Mouse (Mus musculus): ENCODE results near the gene Hsf5. TPM values are rescaled to one million over a fixed set of nuclear protein-coding genes. Genes with fewer than 3 reads are reported as not detected.

Gene Hsf5
- polyA plus RNA-seq, 1 experiment from 2014 or later, result 0.09 TPM

- Histone ChIP-seq H3K9me3 (replicated peaks) (no peaks in the 10 kb centered on the region), H3K27ac (no peak overlapping the region), H3K9ac (no peak overlapping the region), H3K4me2 (no peak overlapping the region), H3K36me3 (peaks cover 92% of the 10 kb centered on the region), H3K27me3 (no peaks in the 10 kb centered on the region), H3K4me3 (no peak overlapping the region), H3K4me1 (replicated peaks) (no peaks in the 10 kb centered on the region)
- ATAC-seq (replicated peaks; ENCODE audit: insufficient number of reproducible peaks, insufficient read depth, low FRiP score, low read depth), result no peak
- WGBS, result 81% methylated on average over 9 of the region's 9 CpGs
These were observed 5.4 kb upstream of the Hsf5 start for GRCm38 (mm10) chr11:87611547-87611946.

GRCm38 (mm10) chr11:87613972-87614371 is 3.0 kb upstream of the Hsf5 start:
- Histone ChIP-seq H3K36me3 (peaks cover 90% of the 10 kb centered on the region), H3K27me3 (no peaks in the 10 kb centered on the region), H3K4me2 (no peak overlapping the region), H3K9ac (no peak overlapping the region), H3K9me3 (replicated peaks) (no peaks in the 10 kb centered on the region), H3K4me1 (replicated peaks) (no peaks in the 10 kb centered on the region), H3K4me3 (no peak overlapping the region), H3K27ac (no peak overlapping the region)
- ATAC-seq (replicated peaks; ENCODE audit: insufficient number of reproducible peaks, insufficient read depth, low FRiP score, low read depth), result no peak
- WGBS, result 88% methylated on average over 7 of the region's 7 CpGs

GRCm38 (mm10) chr11:87615551-87615950 is 1.4 kb upstream of the Hsf5 start:
- Histone ChIP-seq H3K27me3 (no peaks in the 10 kb centered on the region), H3K9me3 (replicated peaks) (no peaks in the 10 kb centered on the region), H3K9ac (no peak overlapping the region), H3K27ac (no peak overlapping the region), H3K36me3 (peaks cover 77% of the 10 kb centered on the region), H3K4me3 (no peak overlapping the region), H3K4me2 (no peak overlapping the region), H3K4me1 (replicated peaks) (no peaks in the 10 kb centered on the region)
- WGBS, result 92% methylated on average over 5 of the region's 5 CpGs
- ATAC-seq (replicated peaks; ENCODE audit: insufficient number of reproducible peaks, insufficient read depth, low FRiP score, low read depth), result no peak

- Histone ChIP-seq H3K27ac (no peak overlapping the region), H3K27me3 (no peaks in the 10 kb centered on the region), H3K9me3 (replicated peaks) (no peaks in the 10 kb centered on the region), H3K4me1 (replicated peaks) (no peaks in the 10 kb centered on the region), H3K36me3 (peaks cover 73% of the 10 kb centered on the region), H3K4me3 (no peak overlapping the region), H3K9ac (no peak overlapping the region), H3K4me2 (no peak overlapping the region)
- no peak for ATAC-seq (replicated peaks; ENCODE audit: insufficient number of reproducible peaks, insufficient read depth, low FRiP score, low read depth)
- whole genome bisulfite sequencing, result 92% methylated on average over 2 of the region's 2 CpGs
These were observed 1.0 kb upstream of the Hsf5 start for GRCm38 (mm10) chr11:87615952-87616351.

- Histone ChIP-seq H3K4me1 (replicated peaks) (no peaks in the 10 kb centered on the region), H3K9me3 (replicated peaks) (no peaks in the 10 kb centered on the region), H3K27ac (no peak overlapping the region), H3K27me3 (no peaks in the 10 kb centered on the region), H3K4me3 (no peak overlapping the region), H3K4me2 (no peak overlapping the region), H3K36me3 (peaks cover 59% of the 10 kb centered on the region), H3K9ac (no peak overlapping the region)
- 94% methylated on average over 32 of the region's 32 CpGs for WGBS
- ATAC-seq (replicated peaks; ENCODE audit: insufficient number of reproducible peaks, insufficient read depth, low FRiP score, low read depth), result no peak
These were observed 642 bp downstream of the Hsf5 start for GRCm38 (mm10) chr11:87617606-87618005.

GRCm38 (mm10) chr11:87623160-87623559 is 6.2 kb downstream of the Hsf5 start:
- Histone ChIP-seq H3K4me3 (no peak overlapping the region), H3K27ac (no peak overlapping the region), H3K4me2 (no peak overlapping the region), H3K9ac (no peak overlapping the region), H3K4me1 (replicated peaks) (no peaks in the 10 kb centered on the region), H3K36me3 (peaks cover 23% of the 10 kb centered on the region; the same call in 1 of the 2 replicates), H3K9me3 (replicated peaks) (no peaks in the 10 kb centered on the region), H3K27me3 (no peaks in the 10 kb centered on the region)
- WGBS, result 72% methylated on average over 4 of the region's 4 CpGs
- ATAC-seq (replicated peaks; ENCODE audit: insufficient number of reproducible peaks, insufficient read depth, low FRiP score, low read depth), result no peak

GRCm38 (mm10) chr11:87629859-87630258 is 12.9 kb downstream of the Hsf5 start:
- no peak for ATAC-seq (replicated peaks; ENCODE audit: insufficient number of reproducible peaks, insufficient read depth, low FRiP score, low read depth)
- no peaks in the 10 kb centered on the region for H3K27me3 ChIP-seq
- H3K36me3 ChIP-seq, result no peaks in the 10 kb centered on the region
- H3K9me3 ChIP-seq (replicated peaks), result no peaks in the 10 kb centered on the region
- WGBS, result 20% methylated on average over 10 of the region's 10 CpGs
- H3K4me3 ChIP-seq, result no peak overlapping the region
- H3K27ac ChIP-seq, result no peak overlapping the region
- H3K9ac ChIP-seq, result no peak overlapping the region
- no peak overlapping the region for H3K4me2 ChIP-seq
- H3K4me1 ChIP-seq (replicated peaks), result 0 out of 2 replicates have a peak, but pooled peaks cover 3% of the 10 kb centered on the region

GRCm38 (mm10) chr11:87638793-87639192 is 21.8 kb downstream of the Hsf5 start:
- Histone ChIP-seq H3K9ac (peak overlapping the region; percentile 74), H3K27me3 (no peaks in the 10 kb centered on the region), H3K4me3 (peak overlapping the region; percentile 54), H3K9me3 (replicated peaks) (no peaks in the 10 kb centered on the region), H3K4me2 (peak overlapping the region; percentile 80), H3K4me1 (replicated peaks) (peaks cover 6% of the 10 kb centered on the region), H3K36me3 (no peaks in the 10 kb centered on the region), H3K27ac (peak overlapping the region; percentile 53)
- no peak for ATAC-seq (replicated peaks; ENCODE audit: insufficient number of reproducible peaks, insufficient read depth, low FRiP score, low read depth)
- whole genome bisulfite sequencing, result 29% methylated on average over 2 of the region's 2 CpGs

GRCm38 (mm10) chr11:87639206-87639605 is 22.2 kb downstream of the Hsf5 start:
- H3K4me3 ChIP-seq, result peak overlapping the region; percentile 54
- H3K36me3 ChIP-seq, result no peaks in the 10 kb centered on the region
- WGBS, result under 1% methylated on average over 29 of the region's 29 CpGs
- H3K9me3 ChIP-seq (replicated peaks), result no peaks in the 10 kb centered on the region
- H3K27ac ChIP-seq, result peak overlapping the region; percentile 53
- H3K4me2 ChIP-seq, result peak overlapping the region; percentile 80
- peaks cover 6% of the 10 kb centered on the region for H3K4me1 ChIP-seq (replicated peaks)
- ATAC-seq (replicated peaks; ENCODE audit: insufficient number of reproducible peaks, insufficient read depth, low FRiP score, low read depth), result peak; percentile 84
- peak overlapping the region; percentile 74 for H3K9ac ChIP-seq
- H3K27me3 ChIP-seq, result no peaks in the 10 kb centered on the region

GRCm38 (mm10) chr11:87642865-87643264 is 25.9 kb downstream of the Hsf5 start:
- Histone ChIP-seq H3K9me3 (replicated peaks) (no peaks in the 10 kb centered on the region), H3K4me2 (no peak overlapping the region), H3K4me3 (no peak overlapping the region), H3K27ac (no peak overlapping the region), H3K4me1 (replicated peaks) (peaks cover 6% of the 10 kb centered on the region), H3K9ac (no peak overlapping the region), H3K36me3 (no peaks in the 10 kb centered on the region), H3K27me3 (no peaks in the 10 kb centered on the region)
- ATAC-seq (replicated peaks; ENCODE audit: insufficient number of reproducible peaks, insufficient read depth, low FRiP score, low read depth), result no peak

- WGBS, result 72% methylated on average over 5 of the region's 5 CpGs
These were observed 37.7 kb downstream of the Hsf5 start for GRCm38 (mm10) chr11:87654693-87655092.

GRCm38 (mm10) chr11:87659216-87659615 is 42.3 kb downstream of the Hsf5 start:
- no peak for ATAC-seq (replicated peaks; ENCODE audit: insufficient number of reproducible peaks, insufficient read depth, low FRiP score, low read depth)
- H3K27ac ChIP-seq, result no peak overlapping the region
- WGBS, result 44% methylated on average over 7 of the region's 7 CpGs
- 0 out of 2 replicates have a peak, but pooled peaks cover 6% of the 10 kb centered on the region for H3K4me1 ChIP-seq (replicated peaks)
- no peak overlapping the region for H3K9ac ChIP-seq
- no peaks in the 10 kb centered on the region for H3K36me3 ChIP-seq
- no peak overlapping the region for H3K4me2 ChIP-seq
- H3K27me3 ChIP-seq, result peaks cover 5% of the 10 kb centered on the region; the same call in 1 of the 2 replicates
- H3K4me3 ChIP-seq, result no peak overlapping the region
- no peaks in the 10 kb centered on the region for H3K9me3 ChIP-seq (replicated peaks)

More at GRCm38 (mm10) chr11:87654693-87655092, 37.7 kb downstream of the Hsf5 start:
- H3K9ac ChIP-seq, result no peak overlapping the region
- no peaks in the 10 kb centered on the region for H3K4me1 ChIP-seq (replicated peaks)
- H3K27ac ChIP-seq, result no peak overlapping the region
- H3K4me3 ChIP-seq, result no peak overlapping the region
- ATAC-seq (replicated peaks; ENCODE audit: insufficient number of reproducible peaks, insufficient read depth, low FRiP score, low read depth), result no peak
- H3K27me3 ChIP-seq, result no peaks in the 10 kb centered on the region
- H3K36me3 ChIP-seq, result no peaks in the 10 kb centered on the region
- H3K4me2 ChIP-seq, result no peak overlapping the region
- H3K9me3 ChIP-seq (replicated peaks), result no peaks in the 10 kb centered on the region
